8 mouse cellular contexts compared by ENCODE assay signal in genomic region chr9:76024277-76025246, GRCm38 (mm10). TPM values are rescaled to one million over a fixed set of nuclear protein-coding genes. Genes with fewer than 3 reads are reported as not detected.
DNase-seq lines count a peak whose midpoint lies in the region; ATAC-seq lines count a peak whose summit lies in the region.

No protein-coding gene starts in this region.

- intact Hi-C loops in heart, postnatal 10 days (cut with DNase I) = loop anchor here (5.0 kb wide), 1 partner anchor 98 kb away; no protein-coding TSS in a partner anchor

- no peak overlapping the region for H3K9ac ChIP-seq in neural tube, embryonic 14.5 days (replicated peaks; ENCODE audit: low read depth, low read length)
- H3K9ac ChIP-seq in neural tube, embryonic 15.5 days (replicated peaks) = no peak overlapping the region

- no peaks in the 10 kb centered on the region for H3K27me3 ChIP-seq in neural tube, embryonic 14.5 days (ENCODE audit: control insufficient read depth, insufficient read depth, low read length)
- H3K27me3 ChIP-seq in neural tube, embryonic 15.5 days (replicated peaks) = no peaks in the 10 kb centered on the region

- peak; percentile 19 for DNase-seq in embryo, embryonic 10.5 days (ENCODE audit: low spot score)
- DNase-seq in embryo, embryonic 9.5 days (ENCODE audit: extremely low spot score) = no peak
- DNase-seq in heart, postnatal 10 days = peak; percentile 35 to 44
- DNase-seq in lung, postnatal 25 days (ENCODE audit: low spot score) = peak; percentile 51
- no peak for DNase-seq in retina, embryonic 14.5 days (ENCODE audit: low spot score)

- 49% methylated on average over 5 of the region's 5 CpGs for WGBS in neural tube, embryonic 14.5 days
- 59% methylated on average over 5 of the region's 5 CpGs for WGBS in neural tube, embryonic 15.5 days

- no peak overlapping the region for H3K4me3 ChIP-seq in neural tube, embryonic 14.5 days (ENCODE audit: low read depth, low read length)
- H3K4me3 ChIP-seq in neural tube, embryonic 15.5 days (replicated peaks) = no peak overlapping the region

- H3K9me3 ChIP-seq in neural tube, embryonic 14.5 days (ENCODE audit: control insufficient read depth, low read length) = no peaks in the 10 kb centered on the region
- no peaks in the 10 kb centered on the region for H3K9me3 ChIP-seq in neural tube, embryonic 15.5 days (replicated peaks)

- no peaks in the 10 kb centered on the region for H3K4me1 ChIP-seq in neural tube, embryonic 14.5 days (ENCODE audit: control insufficient read depth, insufficient read depth, low read length)
- no peaks in the 10 kb centered on the region for H3K4me1 ChIP-seq in neural tube, embryonic 15.5 days

- no peak overlapping the region for H3K4me2 ChIP-seq in neural tube, embryonic 14.5 days (ENCODE audit: low read depth, low read length)
- H3K4me2 ChIP-seq in neural tube, embryonic 15.5 days = no peak overlapping the region

- H3K27ac ChIP-seq in neural tube, embryonic 14.5 days (ENCODE audit: low read depth, low read length) = 0 out of 2 replicates have a peak overlapping the region, but pooled peaks have one; percentile 22
- no peak overlapping the region for H3K27ac ChIP-seq in neural tube, embryonic 15.5 days (replicated peaks)

- H3K36me3 ChIP-seq in neural tube, embryonic 14.5 days (ENCODE audit: control insufficient read depth, insufficient read depth, low read length) = no peaks in the 10 kb centered on the region
- H3K36me3 ChIP-seq in neural tube, embryonic 15.5 days = no peaks in the 10 kb centered on the region

- ATAC-seq in neural tube, embryonic 14.5 days (ENCODE audit: low read depth) = no peak
- no peak for ATAC-seq in neural tube, embryonic 15.5 days (ENCODE audit: low FRiP score)
- ATAC-seq in activated CD4-positive, CD25-positive, alpha-beta regulatory T cell, adult 4 months = no peak

RNA-seq across cellular contexts. Expression of gene Hmgcll1, which starts 9.9 kb away (rescaled TPM):
- 27.5 and 29.9 TPM in 2 replicates for polyA plus RNA-seq in neural tube, embryonic 14.5 days (2014; fragmentation: Nextera tagmentation; extraction: Ambion mirVana)
- polyA plus RNA-seq in neural tube, embryonic 15.5 days (2015; fragmentation: Nextera tagmentation; extraction: Ambion mirVana) = 21.5 and 21.9 TPM in 2 replicates
- total RNA-seq in heart, postnatal 10 days (2021) = under 1 TPM; 0.10 to 0.17 TPM
- polyA plus RNA-seq in activated CD4-positive, CD25-positive, alpha-beta regulatory T cell, adult 4 months (2017; shearing (Covaris generic)) = not detected

Comparison
In these comparisons a context has a peak if more than half of its experiments do, and no peak if none do; other contexts are left out.
1. DNase-seq: peak in embryo, embryonic 10.5 days (single experiment), heart, postnatal 10 days (2 of 2) and lung, postnatal 25 days (single experiment); none in embryo, embryonic 9.5 days (single experiment) and retina, embryonic 14.5 days (single experiment).
2. RNA of gene Hmgcll1, which starts 9.9 kb away (polyA plus RNA-seq): 27.5 to 29.9 TPM in neural tube, embryonic 14.5 days and 21.5 to 21.9 TPM in neural tube, embryonic 15.5 days; not detected in activated CD4-positive, CD25-positive, alpha-beta regulatory T cell, adult 4 months; every median in the first group is over 10 times any median in the second.